Mouse (Mus musculus): ENCODE results near the gene Car14. TPM values are rescaled to one million over a fixed set of nuclear protein-coding genes. Genes with fewer than 3 reads are reported as not detected.
"Not testable (repeated sequence)": the region's sequence is repeated elsewhere in the genome, so short reads cannot be mapped to it uniquely, and the experiment has no call there.

Gene Car14
- polyA plus RNA-seq, 1 experiment from 2014 or later: 98.8 TPM

- DNase-seq (ENCODE audit: extremely low spot score, low spot score): no peak
- 92% methylated on average over 4 of the region's 4 CpGs for WGBS
Measured at GRCm38 (mm10) chr3:95879063-95879462, 25.4 kb downstream of the Car14 start.

GRCm38 (mm10) chr3:95872048-95872447 lies 32.4 kb downstream of the Car14 start:
- no peak for DNase-seq (ENCODE audit: extremely low spot score, low spot score)
- Histone ChIP-seq H3K27me3 (ENCODE audit: poor library complexity, severe bottlenecking) (no peaks in the 10 kb centered on the region), H3K9me3 (no peaks in the 10 kb centered on the region), H3K4me1 (peaks cover 23% of the 10 kb centered on the region), H3K27ac (peak overlapping the region; percentile 90), H3K36me3 (replicated peaks) (peaks cover 37% of the 10 kb centered on the region), H3K4me3 (peak overlapping the region; percentile 80)
- WGBS: 85% methylated on average over 7 of the region's 7 CpGs

More at GRCm38 (mm10) chr3:95879063-95879462, 25.4 kb downstream of the Car14 start:
- Histone ChIP-seq H3K27me3 (ENCODE audit: poor library complexity, severe bottlenecking) (peaks cover 11% of the 10 kb centered on the region), H3K4me1 (peaks cover 22% of the 10 kb centered on the region), H3K36me3 (replicated peaks) (peaks cover 14% of the 10 kb centered on the region), H3K27ac (no peak overlapping the region), H3K9me3 (no peaks in the 10 kb centered on the region), H3K4me3 (no peak overlapping the region)

- WGBS: under 1% methylated on average over 33 of the region's 33 CpGs
- DNase-seq (ENCODE audit: extremely low spot score, low spot score): peak; percentile 83
- peaks cover 23% of the 10 kb centered on the region for H3K4me1 ChIP-seq
- H3K4me3 ChIP-seq: peak within 1 kb of the TSS; percentile 80
- no peaks in the 10 kb centered on the region for H3K9me3 ChIP-seq
- no peaks in the 10 kb centered on the region for H3K27me3 ChIP-seq (ENCODE audit: poor library complexity, severe bottlenecking)
- H3K36me3 ChIP-seq (replicated peaks): peaks cover 43% of the 10 kb centered on the region
- peak within 1 kb of the TSS; percentile 90 for H3K27ac ChIP-seq
Measured at GRCm38 (mm10) chr3:95871392-95871867, 33.1 kb downstream of the Car14 start, which contains the start of gene Mrps21. Gene Mrps21, minus strand, starts transcription at chr3:95871519.

GRCm38 (mm10) chr3:95870976-95871375 lies 33.5 kb downstream of the Car14 start:
- no peaks in the 10 kb centered on the region for H3K27me3 ChIP-seq (ENCODE audit: poor library complexity, severe bottlenecking)
- no peaks in the 10 kb centered on the region for H3K9me3 ChIP-seq
- peaks cover 23% of the 10 kb centered on the region for H3K4me1 ChIP-seq
- DNase-seq (ENCODE audit: extremely low spot score, low spot score): no peak
- 9% methylated on average over 15 of the region's 15 CpGs for WGBS
- peaks cover 46% of the 10 kb centered on the region for H3K36me3 ChIP-seq (replicated peaks)
- peak overlapping the region; percentile 90 for H3K27ac ChIP-seq
- H3K4me3 ChIP-seq: peak overlapping the region; percentile 80

- Histone ChIP-seq H3K36me3 (replicated peaks) (peaks cover 74% of the 10 kb centered on the region), H3K4me3 (no peak overlapping the region), H3K9me3 (no peaks in the 10 kb centered on the region), H3K4me1 (peaks cover 19% of the 10 kb centered on the region), H3K27ac (no peak overlapping the region), H3K27me3 (ENCODE audit: poor library complexity, severe bottlenecking) (no peaks in the 10 kb centered on the region)
- DNase-seq (ENCODE audit: extremely low spot score, low spot score): no peak
- whole genome bisulfite sequencing: 94% methylated on average over 2 of the region's 2 CpGs
Measured at GRCm38 (mm10) chr3:95867408-95867807, 37.1 kb downstream of the Car14 start.

GRCm38 (mm10) chr3:95866071-95866470 lies 38.4 kb downstream of the Car14 start:
- peaks cover 87% of the 10 kb centered on the region for H3K36me3 ChIP-seq (replicated peaks)
- no peak overlapping the region for H3K27ac ChIP-seq
- DNase-seq (ENCODE audit: extremely low spot score, low spot score): no peak
- no peaks in the 10 kb centered on the region for H3K9me3 ChIP-seq
- no peaks in the 10 kb centered on the region for H3K27me3 ChIP-seq (ENCODE audit: poor library complexity, severe bottlenecking)
- peaks cover 12% of the 10 kb centered on the region for H3K4me1 ChIP-seq
- WGBS: 97% methylated on average over 5 of the region's 5 CpGs
- no peak overlapping the region for H3K4me3 ChIP-seq

GRCm38 (mm10) chr3:95865571-95865970 lies 38.9 kb downstream of the Car14 start:
- no peaks in the 10 kb centered on the region for H3K27me3 ChIP-seq (ENCODE audit: poor library complexity, severe bottlenecking)
- H3K36me3 ChIP-seq (replicated peaks): peaks cover 87% of the 10 kb centered on the region
- H3K9me3 ChIP-seq: no peaks in the 10 kb centered on the region
- H3K4me1 ChIP-seq: peaks cover 7% of the 10 kb centered on the region
- no peak overlapping the region for H3K27ac ChIP-seq
- no peak overlapping the region for H3K4me3 ChIP-seq
- DNase-seq (ENCODE audit: extremely low spot score, low spot score): no peak
- 90% methylated on average over 20 of the region's 20 CpGs for WGBS

GRCm38 (mm10) chr3:95865050-95865449 lies 39.4 kb downstream of the Car14 start:
- Histone ChIP-seq H3K27me3 (ENCODE audit: poor library complexity, severe bottlenecking) (no peaks in the 10 kb centered on the region), H3K36me3 (replicated peaks) (peaks cover 84% of the 10 kb centered on the region), H3K9me3 (no peaks in the 10 kb centered on the region), H3K27ac (no peak overlapping the region), H3K4me3 (no peak overlapping the region), H3K4me1 (peaks cover 1% of the 10 kb centered on the region)
- DNase-seq (ENCODE audit: extremely low spot score, low spot score): no peak
- 96% methylated on average over 5 of the region's 5 CpGs for WGBS

GRCm38 (mm10) chr3:95863578-95863977 lies 40.9 kb downstream of the Car14 start:
- Histone ChIP-seq H3K36me3 (replicated peaks) (peaks cover 70% of the 10 kb centered on the region), H3K4me3 (no peak overlapping the region), H3K27ac (no peak overlapping the region), H3K27me3 (ENCODE audit: poor library complexity, severe bottlenecking) (no peaks in the 10 kb centered on the region), H3K4me1 (no peaks in the 10 kb centered on the region), H3K9me3 (no peaks in the 10 kb centered on the region)
- WGBS: 80% methylated on average over 7 of the region's 7 CpGs
- DNase-seq (ENCODE audit: extremely low spot score, low spot score): no peak

GRCm38 (mm10) chr3:95861796-95862195 lies 42.7 kb downstream of the Car14 start:
- Histone ChIP-seq H3K36me3 (replicated peaks) (peaks cover 52% of the 10 kb centered on the region), H3K9me3 (no peaks in the 10 kb centered on the region), H3K27me3 (ENCODE audit: poor library complexity, severe bottlenecking) (no peaks in the 10 kb centered on the region), H3K4me1 (no peaks in the 10 kb centered on the region), H3K4me3 (no peak overlapping the region), H3K27ac (no peak overlapping the region)
- WGBS: 22% methylated on average over 2 of the region's 2 CpGs
- peak; percentile 41 for DNase-seq (ENCODE audit: extremely low spot score, low spot score)

- no peak overlapping the region for H3K4me3 ChIP-seq
- WGBS: 80% methylated on average over 10 of the region's 10 CpGs
Measured at GRCm38 (mm10) chr3:95861216-95861615, 43.3 kb downstream of the Car14 start.

GRCm38 (mm10) chr3:95860323-95860722 lies 44.2 kb downstream of the Car14 start:
- no peaks in the 10 kb centered on the region for H3K9me3 ChIP-seq
- peaks cover 39% of the 10 kb centered on the region for H3K36me3 ChIP-seq (replicated peaks)
- H3K4me1 ChIP-seq: peaks cover 6% of the 10 kb centered on the region
- H3K27me3 ChIP-seq (ENCODE audit: poor library complexity, severe bottlenecking): no peaks in the 10 kb centered on the region
- no peak overlapping the region for H3K27ac ChIP-seq
- H3K4me3 ChIP-seq: no peak overlapping the region
- WGBS: 94% methylated on average over 3 of the region's 3 CpGs
- DNase-seq (ENCODE audit: extremely low spot score, low spot score): no peak

More at GRCm38 (mm10) chr3:95861216-95861615, 43.3 kb downstream of the Car14 start:
- Histone ChIP-seq H3K9me3 (no peaks in the 10 kb centered on the region), H3K4me1 (peaks cover 2% of the 10 kb centered on the region), H3K36me3 (replicated peaks) (peaks cover 47% of the 10 kb centered on the region), H3K27me3 (ENCODE audit: poor library complexity, severe bottlenecking) (no peaks in the 10 kb centered on the region), H3K27ac (no peak overlapping the region)
- DNase-seq (ENCODE audit: extremely low spot score, low spot score): no peak

- not testable (repeated sequence) for DNase-seq (ENCODE audit: extremely low spot score, low spot score); H3K9me3 ChIP-seq; H3K27me3 ChIP-seq (ENCODE audit: poor library complexity, severe bottlenecking); H3K4me3 ChIP-seq; H3K27ac ChIP-seq
- H3K36me3 ChIP-seq (replicated peaks): peaks cover 24% of the 10 kb centered on the region
- peaks cover 15% of the 10 kb centered on the region for H3K4me1 ChIP-seq
- 98% methylated on average over 3 of the region's 3 CpGs for WGBS
Measured at GRCm38 (mm10) chr3:95858278-95858677, 46.2 kb downstream of the Car14 start.

GRCm38 (mm10) chr3:95857050-95857449 lies 47.4 kb downstream of the Car14 start:
- Histone ChIP-seq H3K36me3 (replicated peaks) (peaks cover 26% of the 10 kb centered on the region), H3K4me1 (peaks cover 15% of the 10 kb centered on the region)
- H3K9me3 ChIP-seq; H3K27me3 ChIP-seq (ENCODE audit: poor library complexity, severe bottlenecking); H3K27ac ChIP-seq; H3K4me3 ChIP-seq; DNase-seq (ENCODE audit: extremely low spot score, low spot score): not testable (repeated sequence)
- 96% methylated on average over 1 of the region's 1 CpGs for WGBS

Data from forebrain, embryonic 10.5 days (tissue).